Mouse (Mus musculus): ENCODE results near the gene Gm43302. TPM values are rescaled to one million over a fixed set of nuclear protein-coding genes. Genes with fewer than 3 reads are reported as not detected.

The Gm43302 gene
- 10 to 100 TPM in 1 of 2 experiments, 1 to 10 TPM in 1; 4.3 to 14.0 TPM for polyA plus RNA-seq (2017; shearing (Covaris generic))

DNA sequence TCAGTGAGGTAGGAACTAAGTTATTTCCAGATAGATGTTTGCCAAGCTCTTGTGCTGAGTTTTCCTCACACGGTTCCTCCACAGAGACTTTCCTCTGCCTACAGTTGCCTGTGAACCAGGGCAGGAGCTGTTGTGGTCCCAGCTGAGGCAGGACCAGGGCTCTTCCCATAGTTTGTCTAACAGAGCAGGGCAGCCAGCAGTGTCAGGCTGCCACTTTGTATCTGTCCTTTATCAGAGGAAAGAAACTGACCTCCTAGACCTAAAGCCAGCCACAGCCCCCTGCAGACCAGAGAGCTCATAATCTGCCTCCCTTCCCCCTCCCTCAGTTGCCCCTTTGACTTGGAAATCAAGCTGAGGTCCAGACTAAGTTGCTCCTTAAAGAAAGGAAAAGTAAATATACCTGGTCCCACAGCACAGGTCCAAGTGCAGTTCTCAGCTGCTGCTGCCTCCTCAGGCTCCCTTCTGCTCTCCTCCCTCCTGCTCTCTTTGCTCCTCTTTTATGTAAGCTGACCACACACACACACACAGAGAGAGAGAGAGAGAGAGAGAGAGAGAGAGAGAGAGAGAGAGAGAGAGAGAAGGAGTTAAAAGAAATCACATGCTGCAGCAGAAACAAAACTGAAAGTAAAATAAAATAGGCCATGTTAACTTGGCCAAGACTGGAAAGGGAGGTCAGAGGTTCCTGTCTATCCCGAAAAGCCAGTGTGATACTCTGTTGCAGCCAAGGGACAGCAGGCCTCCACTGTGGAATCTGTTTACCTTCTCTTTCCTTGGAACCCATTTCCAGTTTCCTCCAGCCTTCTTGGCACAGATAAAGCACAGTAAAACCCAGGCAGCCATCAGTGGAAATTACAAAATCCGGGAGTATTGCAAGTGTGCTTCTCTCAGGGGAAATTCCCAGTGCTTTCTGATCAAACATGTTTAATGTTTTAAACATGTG, at the start of gene Gm43302, which contains the start of gene Gbp6:
Gene Gm43302, minus strand, starts transcription at position 470 of the 940 bp plus-strand sequence.
Gene Gbp6, minus strand, starts transcription at position 473 of the 940 bp plus-strand sequence.

DNA sequence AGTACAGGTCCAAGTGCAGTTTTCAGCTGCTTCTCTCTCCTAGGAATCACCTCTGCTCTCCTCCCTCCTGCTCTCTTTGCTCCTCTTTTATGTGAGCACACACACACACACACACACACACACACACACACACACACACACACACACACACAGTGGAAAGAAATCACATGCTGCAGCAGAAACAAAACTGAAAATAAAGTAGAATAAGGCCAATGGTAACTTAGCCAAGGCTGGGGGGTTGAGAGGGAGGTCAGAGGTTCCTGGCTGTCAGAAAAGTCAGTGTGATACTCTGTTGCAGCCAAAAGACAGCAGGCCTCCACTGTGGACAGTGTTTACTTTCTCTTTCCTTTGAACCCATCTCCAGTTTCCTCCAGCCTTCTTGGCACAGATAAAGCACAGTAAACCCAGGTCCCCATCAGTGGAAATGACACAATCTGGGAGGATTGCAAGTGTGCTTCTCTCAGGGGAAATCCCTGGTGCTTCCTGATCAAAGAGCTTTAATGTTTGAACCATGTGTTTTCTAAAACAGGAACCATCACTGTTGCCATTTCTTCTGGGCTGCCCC, 53.9 kb downstream of the Gm43302 start, which contains the start of gene Gbp10:
Gene Gbp10, minus strand, starts transcription at position 51 of the 565 bp plus-strand sequence.

Other genes with a start within 250 kb of the Gm43302 start
- 100 to 1,000 TPM; 139 to 163 TPM for gene Gbp9, start 154.2 kb downstream of the Gm43302 start, polyA plus RNA-seq (2017; shearing (Covaris generic))
- gene Gbp8, start 154.2 kb downstream of the Gm43302 start, polyA plus RNA-seq (2017; shearing (Covaris generic)), result 100 to 1,000 TPM in 1 of 2 experiments, 10 to 100 TPM in 1; 65.1 to 102 TPM
- gene Gbp4, start 154.1 kb downstream of the Gm43302 start, polyA plus RNA-seq (2017; shearing (Covaris generic)), result 100 to 1,000 TPM; 292 to 360 TPM
- 100 to 1,000 TPM in 1 of 2 experiments, 10 to 100 TPM in 1; 85.7 to 108 TPM for gene Gbp10, start 54.2 kb downstream of the Gm43302 start, polyA plus RNA-seq (2017; shearing (Covaris generic))
- 100 to 1,000 TPM; 203 to 340 TPM for gene Gbp6, start within 50 bp of the Gm43302 start, polyA plus RNA-seq (2017; shearing (Covaris generic))
- gene Lrrc8b, start 122.1 kb upstream of the Gm43302 start, polyA plus RNA-seq (2017; shearing (Covaris generic)), result 1 to 10 TPM; 4.5 to 8.2 TPM
- gene Lrrc8c, start 225.7 kb upstream of the Gm43302 start, polyA plus RNA-seq (2017; shearing (Covaris generic)), result 100 to 1,000 TPM in 1 of 2 experiments, 10 to 100 TPM in 1; 94.7 to 179 TPM